Mouse (Mus musculus): Measurements from ENCODE around the gene Tpst2.

Tpst2 gene

DNA sequence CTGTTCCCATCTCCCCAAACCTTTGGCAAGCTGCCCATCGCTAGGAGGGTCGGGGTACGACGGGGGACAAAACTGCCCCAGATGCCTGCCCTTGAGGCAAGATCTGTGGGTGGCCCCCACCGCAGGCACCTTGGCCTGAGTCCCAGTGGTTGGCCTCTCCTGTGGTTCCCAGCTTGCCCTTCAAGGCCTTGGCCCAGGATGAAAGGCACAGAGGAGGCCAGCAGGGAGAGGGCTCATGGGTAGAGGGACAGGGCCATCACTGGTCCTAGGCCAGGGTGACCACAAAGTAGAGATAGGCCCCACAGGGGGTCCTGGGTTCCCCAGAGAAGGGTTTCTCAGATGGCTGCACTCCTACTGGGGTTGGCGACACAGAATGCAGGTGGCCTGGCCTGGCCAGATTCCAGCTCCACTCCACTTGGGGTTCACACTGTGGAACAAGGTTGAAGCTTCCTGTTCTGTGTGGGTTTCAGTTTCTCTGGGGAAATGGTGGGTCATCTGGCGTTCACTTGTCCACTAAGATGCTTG, 22.1 kb upstream of the Tpst2 start:
- DNase-seq (ENCODE audit: low spot score in 2 of 2) = peak in 1 of 2 experiments; percentile 43

DNA sequence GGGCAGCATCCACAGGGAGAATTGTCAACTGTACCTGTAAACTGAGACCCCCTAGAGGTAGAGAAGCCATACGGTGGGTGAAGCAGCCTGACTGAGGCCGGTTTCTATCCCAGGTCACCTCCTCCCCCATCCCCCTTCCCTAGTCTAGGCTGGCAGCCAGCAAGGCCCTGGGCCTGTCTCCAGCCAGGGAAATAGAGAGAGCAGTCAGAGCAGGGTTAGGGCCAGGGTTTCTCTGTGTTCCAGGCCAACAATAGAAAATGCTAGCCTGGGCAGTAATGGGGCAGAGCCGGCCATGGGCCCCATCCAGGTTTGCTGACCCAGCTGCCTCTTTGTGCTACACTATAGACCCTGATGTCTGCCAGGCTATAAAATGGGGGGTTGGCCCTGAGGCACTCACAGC, 21.1 kb upstream of the Tpst2 start, which contains the start of gene Crybb1:
Crybb1 (plus strand) TSS at position 390 of the 400 bp plus-strand sequence.
- DNase-seq (ENCODE audit: low spot score in 2 of 2) = no peak

DNA sequence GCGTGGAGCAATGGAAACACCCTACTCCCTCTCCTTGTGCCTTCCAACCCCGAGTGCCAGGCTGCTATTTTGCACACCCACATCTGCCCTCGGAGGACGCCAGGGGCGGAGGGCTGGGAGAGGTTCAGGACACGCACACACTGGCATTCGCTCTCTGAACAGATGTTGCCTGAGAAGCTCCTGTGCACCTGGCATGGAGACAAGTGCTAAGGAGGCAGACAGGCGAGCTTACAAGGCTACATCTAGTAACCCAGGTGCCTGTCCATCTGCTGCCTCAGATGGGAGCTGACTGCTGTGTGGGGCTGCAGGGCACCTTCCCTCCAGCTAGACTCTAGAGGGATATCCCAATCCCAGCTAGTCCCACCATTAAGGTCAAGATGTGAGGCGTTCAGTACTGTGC, 20.0 kb upstream of the Tpst2 start:
- DNase-seq (ENCODE audit: low spot score in 2 of 2) = no peak

DNA sequence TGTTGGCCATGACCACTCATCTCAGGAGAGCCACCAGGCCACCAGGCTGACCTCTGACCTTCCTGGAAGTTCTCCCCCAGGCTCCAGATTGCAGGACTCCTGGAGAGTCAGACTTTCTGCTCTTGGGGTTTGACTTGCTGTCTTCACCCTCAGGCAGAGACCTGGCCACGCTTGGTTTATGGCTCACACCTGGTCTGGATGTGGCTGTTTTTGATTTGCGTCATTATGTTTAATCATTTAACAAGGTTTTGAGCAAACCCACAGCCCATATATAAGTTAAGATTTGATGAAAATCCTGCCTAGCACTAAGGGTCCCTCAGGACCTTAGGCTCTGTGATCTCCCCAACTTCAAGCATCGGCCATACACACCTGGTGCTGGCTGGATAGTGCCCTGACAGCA, 18.6 kb upstream of the Tpst2 start:
- DNase-seq (ENCODE audit: low spot score in 2 of 2) = no peak

GRCm38 (mm10) chr5:112259862-112260650, 16.4 kb upstream of the Tpst2 start:
- no peak for DNase-seq (ENCODE audit: low spot score in 2 of 2)

DNA sequence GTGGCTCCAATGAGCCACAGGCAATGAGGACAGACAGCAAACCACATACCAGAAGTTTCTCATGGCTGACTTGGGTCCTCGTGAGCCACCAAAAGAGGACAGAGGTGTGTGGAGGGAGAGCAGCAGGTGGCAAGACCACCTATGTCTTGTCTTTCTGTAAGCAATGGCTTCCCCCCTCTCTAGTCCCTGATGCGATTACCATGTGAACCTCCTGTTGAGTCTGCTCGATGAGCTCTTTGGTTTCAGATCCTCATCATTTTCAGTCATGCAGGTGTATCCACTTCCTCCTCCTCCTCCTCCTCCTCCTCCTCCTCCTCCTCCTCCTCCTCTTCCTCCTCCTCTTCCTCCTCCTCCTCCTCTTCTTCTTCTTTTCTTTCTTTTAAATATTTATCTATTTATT, 15.7 kb upstream of the Tpst2 start:
- no peak for DNase-seq (ENCODE audit: low spot score in 2 of 2)

DNA sequence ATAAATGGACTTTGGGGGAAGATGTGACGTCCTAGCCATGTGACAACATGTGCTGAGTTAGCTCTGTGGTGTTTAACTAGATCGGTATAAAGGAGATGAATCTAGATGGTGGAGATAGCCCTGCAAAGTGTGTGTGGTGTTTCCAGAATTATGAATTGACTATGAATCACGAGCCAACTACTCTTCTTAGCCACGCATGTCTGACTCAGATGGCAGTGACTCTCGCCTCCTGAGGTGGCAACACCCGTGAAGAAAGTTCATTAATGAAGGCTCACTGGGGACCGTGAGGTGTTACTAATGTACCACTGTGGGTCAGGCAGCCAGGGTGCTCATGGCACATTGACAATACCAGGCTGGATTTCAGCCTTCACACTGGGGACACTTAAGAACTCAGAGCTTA, 12.4 kb upstream of the Tpst2 start:
- DNase-seq (ENCODE audit: low spot score in 2 of 2) = no peak

DNA sequence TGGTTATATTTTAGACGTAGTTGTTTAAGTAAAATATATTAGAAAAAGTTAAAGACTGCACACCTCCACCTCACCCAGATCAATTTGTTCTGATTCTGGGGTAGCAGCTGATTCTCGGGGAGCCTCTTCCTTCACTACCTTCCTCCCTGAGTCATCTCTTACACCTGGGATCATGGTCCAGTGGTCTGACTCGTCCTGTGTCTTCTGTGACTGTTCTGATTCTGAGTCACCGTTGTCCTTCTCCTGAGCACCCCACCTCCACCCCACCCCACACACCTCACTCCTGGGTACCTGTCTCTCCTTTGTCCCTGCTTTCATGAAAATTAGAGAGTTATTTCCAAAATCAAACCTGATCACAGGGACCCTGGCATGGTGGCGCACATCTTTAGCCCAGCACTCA, 11.4 kb upstream of the Tpst2 start:
- no peak for DNase-seq (ENCODE audit: low spot score in 2 of 2)

DNA sequence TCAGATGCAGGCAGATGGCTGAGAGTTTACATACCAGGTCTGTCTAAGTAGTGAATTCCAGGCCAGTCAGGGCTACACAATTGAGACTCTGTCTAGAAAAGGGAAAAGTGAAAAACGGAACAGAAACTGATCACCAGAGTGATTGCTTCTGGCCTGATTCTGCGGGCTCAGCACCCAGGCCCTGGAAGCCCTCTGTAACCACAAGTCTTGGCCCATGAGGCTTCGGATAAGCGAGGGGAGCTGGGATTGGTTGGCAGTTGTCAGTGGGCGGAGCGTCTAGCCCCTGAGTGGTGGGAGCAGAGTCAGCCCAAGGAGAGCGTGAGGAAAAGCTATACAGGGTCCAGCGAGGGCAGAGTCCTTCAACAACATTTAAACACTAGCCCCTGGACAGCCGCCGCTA, 11.0 kb upstream of the Tpst2 start:
- no peak for DNase-seq (ENCODE audit: low spot score in 2 of 2)

GRCm38 (mm10) chr5:112266011-112266777, 10.3 kb upstream of the Tpst2 start:
- no peak for DNase-seq (ENCODE audit: low spot score in 2 of 2)

DNA sequence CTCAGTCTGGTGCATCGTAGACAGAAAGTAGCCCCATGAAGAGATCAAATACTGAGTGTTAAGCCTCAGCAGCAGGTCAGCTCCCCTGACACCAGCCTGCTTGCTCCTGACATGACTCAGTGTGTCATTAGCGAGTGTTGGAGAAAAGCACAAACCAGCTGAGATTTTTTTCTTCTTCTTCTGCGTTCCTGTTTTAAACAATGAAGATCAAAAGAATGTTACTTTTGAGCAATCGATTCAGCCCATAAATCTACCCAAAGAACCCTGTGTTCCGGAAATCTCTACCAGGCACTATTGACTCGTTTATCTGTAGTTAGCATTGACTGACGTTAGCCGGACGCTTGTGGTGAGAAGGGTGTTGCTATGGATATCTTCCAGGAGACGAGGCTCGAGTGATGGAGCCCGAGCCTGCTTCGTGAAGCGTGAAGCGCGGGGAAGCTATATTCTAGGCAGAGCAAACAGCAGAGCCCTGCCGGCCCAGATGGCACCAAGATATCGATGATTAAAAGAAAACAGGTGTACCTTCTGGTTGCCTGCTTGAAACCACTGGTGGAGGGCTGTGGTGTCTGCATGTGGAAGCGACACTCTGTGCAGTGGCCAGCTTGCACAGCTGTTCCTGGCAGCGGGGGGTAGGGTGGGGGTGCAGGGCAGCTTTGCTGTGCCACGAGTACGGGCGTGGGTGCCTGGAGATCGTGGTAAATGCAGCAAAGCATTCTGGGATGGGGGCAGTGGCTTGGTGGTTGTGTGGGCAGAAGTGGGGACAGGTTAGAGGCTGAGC, 5.5 kb upstream of the Tpst2 start:
- no peak for DNase-seq (ENCODE audit: low spot score in 2 of 2)

- DNase-seq (ENCODE audit: low spot score in 2 of 2) = no peak
These were observed 3.6 kb upstream of the Tpst2 start for GRCm38 (mm10) chr5:112272934-112273333.

DNA sequence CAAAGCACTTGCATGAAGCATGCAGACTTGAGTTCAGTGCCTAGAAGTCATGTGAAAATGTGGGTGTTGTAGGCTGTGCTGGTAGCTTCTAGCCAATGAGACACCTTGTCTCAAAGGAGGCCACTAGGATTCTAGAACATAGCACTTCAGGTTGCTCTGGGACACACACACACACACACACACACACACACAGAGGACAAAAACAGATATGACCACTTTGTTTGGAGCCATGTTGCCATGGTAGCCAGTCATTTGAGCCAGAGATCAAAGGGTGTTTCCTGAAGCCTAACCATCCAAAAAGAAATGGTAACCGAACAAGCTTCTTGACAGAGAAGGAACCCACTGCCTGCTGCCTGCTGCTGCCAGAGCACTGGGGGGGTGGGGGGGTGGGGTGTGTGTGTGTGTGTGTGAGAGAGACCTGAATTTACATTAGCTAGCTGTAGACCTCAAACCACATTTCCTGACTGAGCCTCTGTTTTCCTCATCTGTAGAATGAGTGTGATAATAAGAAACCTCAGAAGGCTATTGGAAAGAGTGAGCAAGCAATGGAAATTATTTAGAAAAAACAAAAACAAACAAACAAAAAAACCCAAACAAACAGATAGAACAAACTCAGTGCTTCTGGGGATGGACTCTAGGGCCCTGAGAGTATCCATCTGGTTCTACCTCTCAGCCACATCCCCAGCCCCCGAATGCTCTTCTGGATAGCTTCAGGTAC, 2.6 kb upstream of the Tpst2 start:
- no peak for DNase-seq (ENCODE audit: low spot score in 2 of 2)

DNA sequence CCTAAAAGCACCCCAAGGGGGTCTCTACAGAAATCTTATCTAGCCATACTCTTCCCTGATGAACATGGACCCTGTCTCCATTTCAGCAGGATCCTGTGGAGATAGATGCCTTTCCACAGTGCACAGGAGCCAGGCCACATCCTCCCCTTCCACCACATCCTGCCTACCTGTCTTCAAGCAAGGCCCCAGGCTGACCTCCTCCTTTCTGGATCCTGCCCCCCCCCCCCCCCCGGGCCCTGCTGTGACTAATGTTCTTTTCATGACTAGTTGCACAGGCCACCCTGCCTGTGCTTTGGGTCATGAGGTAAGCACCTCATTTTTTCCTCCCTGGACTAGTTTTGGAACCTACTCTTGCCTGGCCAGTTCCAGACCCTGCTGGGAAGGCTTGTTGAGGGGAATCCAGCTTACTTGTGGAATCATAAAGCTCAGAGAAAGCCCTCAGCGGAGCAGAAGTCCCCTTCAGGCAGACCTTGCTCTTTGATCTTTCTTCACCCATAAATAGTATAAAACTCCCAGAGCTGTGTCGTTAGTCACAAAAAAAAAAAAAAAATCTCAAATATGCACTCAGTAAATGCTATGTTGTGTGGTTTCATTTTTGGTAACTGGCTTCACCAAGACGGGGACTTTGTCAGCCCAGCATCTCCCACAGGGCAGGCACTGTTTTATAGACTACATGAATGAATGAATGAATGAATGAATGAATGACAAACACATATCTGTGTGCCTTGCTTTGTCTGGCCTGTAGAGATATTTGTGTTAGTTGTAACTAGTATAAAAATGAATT, 1.3 kb upstream of the Tpst2 start:
- DNase-seq (ENCODE audit: low spot score in 2 of 2) = no peak

GRCm38 (mm10) chr5:112276907-112277348, 437 bp downstream of the Tpst2 start:
- no peak for DNase-seq (ENCODE audit: low spot score in 2 of 2)

DNA sequence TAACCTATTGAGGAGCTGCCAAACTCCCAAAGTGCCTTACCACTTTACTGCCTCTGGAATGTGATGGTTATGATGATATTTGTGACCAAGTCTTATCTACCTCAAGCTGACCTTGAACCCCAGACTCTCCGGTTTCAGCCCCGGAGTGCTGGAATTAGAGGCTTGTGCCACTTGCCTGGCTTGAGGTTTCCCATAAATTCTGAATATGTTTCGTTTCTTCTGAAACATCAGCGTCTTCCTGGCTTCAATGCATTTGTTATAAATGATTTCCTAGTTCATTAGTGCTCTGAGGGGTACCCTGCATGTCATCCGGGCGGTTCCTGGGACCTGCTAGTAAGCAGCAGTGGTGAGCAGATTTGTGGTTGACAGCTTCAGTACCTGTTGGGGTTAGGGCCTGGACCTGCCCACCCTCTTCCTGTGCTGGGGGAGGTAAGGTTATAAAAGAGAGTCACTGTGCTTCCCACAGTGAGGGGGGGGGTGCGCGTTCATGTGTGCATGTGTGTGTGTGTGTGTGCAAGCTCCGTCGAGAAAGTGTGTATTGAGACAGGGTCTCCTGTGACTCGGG, 1.5 kb downstream of the Tpst2 start:
- no peak for DNase-seq (ENCODE audit: low spot score in 2 of 2)

- DNase-seq (ENCODE audit: low spot score in 2 of 2) = no peak
These were observed 2.9 kb downstream of the Tpst2 start for GRCm38 (mm10) chr5:112279181-112280021.

GRCm38 (mm10) chr5:112280151-112280550, 3.7 kb downstream of the Tpst2 start:
- DNase-seq (ENCODE audit: low spot score in 2 of 2) = no peak
